Mouse (Mus musculus): ENCODE results near the gene Sept5.

Gene Sept5

GRCm38 (mm10) chr16:18617370-18618065, 12.2 kb downstream of the Sept5 start:
- peak; percentile 22 to 68 for DNase-seq (ENCODE audit: low read depth in 1 of 2, low spot score in 2 of 2)

- no peak for DNase-seq (ENCODE audit: low read depth in 1 of 2, low spot score in 2 of 2)
These were observed 16.5 kb downstream of the Sept5 start for GRCm38 (mm10) chr16:18613301-18613700.

GRCm38 (mm10) chr16:18611752-18612151, 18.0 kb downstream of the Sept5 start:
- no peak for DNase-seq (ENCODE audit: low read depth in 1 of 2, low spot score in 2 of 2)

GRCm38 (mm10) chr16:18609099-18609498, 20.7 kb downstream of the Sept5 start:
- DNase-seq (ENCODE audit: low read depth in 1 of 2, low spot score in 2 of 2): no peak

- DNase-seq (ENCODE audit: low read depth in 1 of 2, low spot score in 2 of 2): no peak
These were observed 21.5 kb downstream of the Sept5 start for GRCm38 (mm10) chr16:18608226-18608625.

- DNase-seq (ENCODE audit: low read depth in 1 of 2, low spot score in 2 of 2): no peak
These were observed 24.0 kb downstream of the Sept5 start for GRCm38 (mm10) chr16:18605705-18606104.

- no peak for DNase-seq (ENCODE audit: low read depth in 1 of 2, low spot score in 2 of 2)
These were observed 25.5 kb downstream of the Sept5 start for GRCm38 (mm10) chr16:18604267-18604701.

- no peak for DNase-seq (ENCODE audit: low read depth in 1 of 2, low spot score in 2 of 2)
These were observed 28.3 kb downstream of the Sept5 start for GRCm38 (mm10) chr16:18601447-18601846.

GRCm38 (mm10) chr16:18598006-18598405, 31.7 kb downstream of the Sept5 start:
- no peak for DNase-seq (ENCODE audit: low read depth in 1 of 2, low spot score in 2 of 2)

- DNase-seq (ENCODE audit: low read depth in 1 of 2, low spot score in 2 of 2): no peak
These were observed 33.5 kb downstream of the Sept5 start for GRCm38 (mm10) chr16:18596255-18596654.

GRCm38 (mm10) chr16:18593930-18594329, 35.8 kb downstream of the Sept5 start:
- DNase-seq (ENCODE audit: low read depth in 1 of 2, low spot score in 2 of 2): no peak

- DNase-seq (ENCODE audit: low read depth in 1 of 2, low spot score in 2 of 2): no peak
These were observed 38.4 kb downstream of the Sept5 start for GRCm38 (mm10) chr16:18591047-18592018.

- DNase-seq (ENCODE audit: low read depth in 1 of 2, low spot score in 2 of 2): no peak
These were observed 39.7 kb downstream of the Sept5 start, which contains the start of gene Tbx1 for GRCm38 (mm10) chr16:18589804-18590790. Gene Tbx1 (minus strand): TSS chr16:18590671.

- DNase-seq (ENCODE audit: low read depth in 1 of 2, low spot score in 2 of 2): no peak
These were observed 40.6 kb downstream of the Sept5 start for GRCm38 (mm10) chr16:18589080-18589621.

GRCm38 (mm10) chr16:18588738-18589055, 41.1 kb downstream of the Sept5 start:
- no peak for DNase-seq (ENCODE audit: low read depth in 1 of 2, low spot score in 2 of 2)

- no peak for DNase-seq (ENCODE audit: low read depth in 1 of 2, low spot score in 2 of 2)
These were observed 41.7 kb downstream of the Sept5 start for GRCm38 (mm10) chr16:18587847-18588737.

- no peak for DNase-seq (ENCODE audit: low read depth in 1 of 2, low spot score in 2 of 2)
These were observed 42.7 kb downstream of the Sept5 start for GRCm38 (mm10) chr16:18586906-18587546.

- DNase-seq (ENCODE audit: low read depth in 1 of 2, low spot score in 2 of 2): no peak
These were observed 43.5 kb downstream of the Sept5 start for GRCm38 (mm10) chr16:18586076-18586905.

Data from monocyte, adult 2 months (primary cell).